Mouse (Mus musculus): ENCODE measurements around the gene Gm11020. TPM values are rescaled to one million over a fixed set of nuclear protein-coding genes. Genes with fewer than 3 reads are reported as not detected.

The Gm11020 gene
- total RNA-seq, 2 experiments from 2014 or later: not detected

DNA sequence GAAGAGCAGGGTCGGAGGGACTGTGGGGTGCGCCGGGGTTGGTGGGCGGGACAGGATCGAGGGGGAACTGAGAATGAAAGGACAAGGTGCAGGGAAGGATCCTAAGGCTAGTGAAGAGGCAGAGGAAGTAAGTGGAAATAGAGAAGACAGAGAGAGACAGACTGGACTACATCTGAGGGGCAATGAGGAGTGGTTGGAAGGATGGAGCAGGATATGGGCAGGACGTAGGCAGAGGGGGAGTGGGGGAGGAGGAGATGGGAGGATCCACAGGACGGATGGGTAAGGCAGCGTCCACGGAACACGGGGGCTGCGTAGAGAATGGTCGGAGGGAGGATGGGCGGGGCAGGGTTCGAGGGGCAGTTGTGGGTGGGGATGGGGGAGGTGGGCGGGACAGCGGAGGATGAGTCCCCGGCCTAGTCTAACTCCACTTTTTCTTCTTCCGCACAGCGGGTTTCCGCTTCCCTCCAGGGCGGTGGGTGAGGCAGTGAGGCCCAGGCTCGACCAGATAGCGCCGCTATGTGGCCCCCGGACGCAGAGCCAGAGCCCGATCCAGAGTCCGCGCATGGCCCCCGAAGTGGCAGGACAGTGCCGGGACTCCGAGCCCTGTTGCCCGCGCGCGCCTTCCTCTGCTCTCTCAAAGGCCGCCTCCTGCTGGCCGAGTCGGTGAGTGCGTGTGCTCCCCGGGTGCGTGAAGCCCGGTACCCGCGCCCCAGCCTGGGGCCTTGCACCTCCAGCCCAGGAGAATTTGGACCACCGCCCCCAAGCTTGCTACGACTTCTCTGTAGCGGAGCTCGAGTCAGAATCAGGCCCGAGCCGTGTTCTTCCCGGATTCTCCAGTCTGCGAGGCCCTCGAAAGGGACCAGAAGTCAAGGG is 19.1 kb downstream of the Gm11020 start:
- intact Hi-C loops (cut with DNase I): loop anchor here (5.0 to 10.0 kb wide), 2 partner anchors 93 to 234 kb away; partner anchors contain the start of gene Tk2
- DNase-seq (ENCODE audit: low spot score in 2 of 2): peak; percentile 56 to 67

DNA sequence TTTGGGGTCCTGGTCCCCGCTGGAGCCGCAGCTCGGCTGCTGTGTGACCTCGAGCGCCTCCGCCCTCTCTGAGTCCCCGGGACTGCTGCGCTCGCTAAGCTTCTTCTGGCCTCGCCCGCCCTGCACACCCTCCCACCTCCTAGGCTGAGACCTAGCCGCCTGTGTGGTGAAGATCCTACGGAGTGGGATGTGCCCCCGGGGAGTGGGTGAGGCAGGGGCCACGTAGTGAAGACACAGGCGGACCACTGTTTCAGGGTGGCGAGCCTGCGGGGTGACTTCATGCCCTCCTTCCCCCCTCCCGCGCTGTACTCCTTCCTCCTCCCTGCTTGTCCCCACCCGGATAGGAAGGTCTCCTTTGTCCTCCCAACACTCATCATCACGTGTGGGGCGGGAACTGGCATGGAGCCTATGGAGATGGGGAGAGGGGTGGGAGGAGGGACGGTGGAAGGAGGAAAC is 19.8 kb downstream of the Gm11020 start:
- intact Hi-C loops (cut with DNase I): loop anchor here (5.0 to 10.0 kb wide), 2 partner anchors 94 to 234 kb away; partner anchors contain the start of gene Tk2
- DNase-seq (ENCODE audit: low spot score in 2 of 2): peak in 1 of 2 experiments; percentile 30

DNA sequence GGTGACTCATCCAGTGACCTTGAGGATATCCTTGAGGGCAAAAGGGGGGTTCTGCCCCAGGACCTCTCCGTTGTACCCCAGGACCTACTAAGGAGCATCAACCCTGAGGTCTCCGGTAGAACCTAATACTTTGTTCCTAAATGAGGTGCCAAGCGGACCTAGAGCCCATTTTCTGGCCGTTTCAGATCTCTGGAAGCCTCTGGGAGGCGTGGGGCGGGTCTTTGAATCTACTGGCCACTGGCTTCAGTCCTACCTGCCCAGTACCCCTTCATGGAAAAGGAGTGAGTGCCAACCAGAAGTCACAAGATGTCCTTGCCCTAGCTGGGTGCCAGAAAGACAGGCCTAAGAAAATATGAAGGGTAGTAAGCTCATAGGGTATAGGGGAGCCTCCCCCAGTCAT is 20.3 kb downstream of the Gm11020 start:
- no peak for DNase-seq (ENCODE audit: low spot score in 2 of 2)
- intact Hi-C loops (cut with DNase I): loop anchor here (5.0 to 10.0 kb wide), 2 partner anchors 94 to 233 kb away; partner anchors contain the start of gene Tk2

DNA sequence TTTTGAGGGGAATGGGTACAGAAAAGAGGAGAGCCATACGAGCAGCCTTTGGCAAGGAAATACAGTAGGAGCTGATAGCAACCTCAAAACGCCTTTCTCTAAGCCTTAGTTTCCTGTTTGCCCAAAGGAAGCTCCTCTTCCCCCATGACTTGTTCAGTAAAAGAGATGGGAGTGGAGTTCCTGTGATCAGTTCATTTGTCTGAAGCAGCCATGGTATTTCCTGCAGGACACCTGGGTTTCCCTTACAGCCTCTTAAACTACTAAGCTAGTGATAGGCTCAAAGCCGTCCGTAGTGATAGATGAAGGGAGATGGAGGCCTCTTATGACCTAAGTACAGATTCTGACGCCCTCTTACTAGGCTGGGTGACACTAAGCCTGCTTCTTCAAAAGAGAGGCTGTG is 21.1 kb downstream of the Gm11020 start:
- intact Hi-C loops (cut with DNase I): loop anchor here (5.0 to 10.0 kb wide), 2 partner anchors 95 to 232 kb away; partner anchors contain the start of gene Tk2
- no peak for DNase-seq (ENCODE audit: low spot score in 2 of 2)

DNA sequence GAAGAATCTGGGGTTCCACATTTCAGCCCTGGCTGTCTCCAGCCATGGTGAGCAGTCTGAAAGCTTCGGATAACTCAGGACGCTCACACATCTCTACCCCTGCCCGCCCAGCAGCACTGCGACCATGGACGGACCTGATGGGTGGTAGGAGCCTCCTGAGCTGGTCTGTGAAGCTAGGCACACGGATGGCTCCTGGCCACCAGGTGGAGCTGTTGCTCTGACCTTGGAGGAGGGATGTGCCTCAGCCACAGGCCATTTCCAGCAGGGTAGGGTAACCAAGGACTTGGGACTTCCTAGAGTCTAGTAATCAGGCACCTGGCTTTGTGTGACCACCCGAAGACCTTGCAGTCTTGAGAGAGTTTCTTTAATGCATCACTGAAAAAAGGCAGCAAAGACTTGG is 22.6 kb downstream of the Gm11020 start:
- DNase-seq (ENCODE audit: low spot score in 2 of 2): peak; percentile 84 to 86
- intact Hi-C loops (cut with DNase I): loop anchor here (2.0 to 10.0 kb wide), 3 partner anchors 97 to 231 kb away; partner anchors contain the start of genes Dync1li2 and Tk2

DNA sequence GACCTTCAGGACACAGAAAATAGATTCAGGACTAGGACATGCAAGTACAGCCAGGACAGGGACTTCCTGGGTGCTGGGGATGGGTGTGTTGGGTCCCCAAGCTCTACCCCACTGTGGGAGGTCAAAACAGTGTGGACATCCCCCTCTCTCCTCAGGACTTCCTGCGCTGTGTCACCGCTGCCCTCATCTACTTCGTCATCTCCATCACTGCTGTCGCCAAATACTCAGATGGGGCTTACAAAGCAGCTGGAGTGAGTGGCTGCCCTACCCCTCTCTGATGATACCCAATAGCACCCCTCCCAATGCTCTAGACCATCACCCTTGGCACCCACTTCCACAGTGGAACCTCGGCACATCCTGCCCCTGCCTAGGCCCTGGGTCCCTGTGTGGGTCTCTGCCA is 23.3 kb downstream of the Gm11020 start:
- intact Hi-C loops (cut with DNase I): loop anchor here (2.0 to 10.0 kb wide), 3 partner anchors 97 to 230 kb away; partner anchors contain the start of genes Dync1li2 and Tk2
- no peak for DNase-seq (ENCODE audit: low spot score in 2 of 2)

DNA sequence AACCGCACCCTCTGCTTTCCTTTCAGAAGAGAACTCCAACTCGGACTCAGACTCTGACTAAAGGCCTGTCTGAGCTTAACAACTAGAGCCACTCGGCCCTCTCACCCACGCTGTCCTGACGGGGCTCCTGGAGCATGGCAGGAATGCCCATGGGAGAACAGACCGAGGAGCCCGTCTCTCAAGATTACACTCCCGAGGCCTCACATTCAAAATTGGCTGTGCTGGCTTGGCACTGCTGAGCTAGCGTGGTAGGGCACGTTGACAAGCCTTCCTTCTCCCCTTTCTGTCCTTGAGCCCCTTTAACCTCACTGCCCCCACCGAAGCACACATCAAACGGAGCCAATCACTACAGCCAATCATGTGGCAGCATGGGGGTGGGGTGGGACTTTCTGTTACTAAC is 25.3 kb downstream of the Gm11020 start:
- intact Hi-C loops (cut with DNase I): loop anchor here (10.0 kb wide), 1 partner anchor 228 kb away; no protein-coding TSS in a partner anchor
- no peak for DNase-seq (ENCODE audit: low spot score in 2 of 2)

DNA sequence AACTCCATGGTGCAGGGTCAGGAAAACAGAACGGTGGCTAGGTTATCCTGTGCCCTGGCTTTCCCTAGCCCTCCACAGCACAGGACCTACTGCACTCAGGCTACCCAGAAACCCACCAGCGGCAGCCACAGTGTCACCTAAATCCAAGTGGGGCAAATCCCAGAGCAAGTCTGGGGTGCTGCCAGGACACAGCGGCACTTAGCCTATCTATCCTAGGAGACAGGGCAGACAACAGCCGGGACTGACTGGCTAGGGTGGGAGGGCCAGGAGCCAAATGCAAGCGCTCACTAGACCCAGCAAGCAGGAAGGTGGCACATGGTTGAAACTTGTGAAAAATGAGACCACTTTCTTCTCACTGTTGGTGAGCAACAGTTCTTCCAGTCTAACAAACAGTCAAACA is 27.6 kb downstream of the Gm11020 start:
- intact Hi-C loops (cut with DNase I): loop anchor here (10.0 kb wide), 1 partner anchor 226 kb away; no protein-coding TSS in a partner anchor
- DNase-seq (ENCODE audit: low spot score in 2 of 2): no peak

DNA sequence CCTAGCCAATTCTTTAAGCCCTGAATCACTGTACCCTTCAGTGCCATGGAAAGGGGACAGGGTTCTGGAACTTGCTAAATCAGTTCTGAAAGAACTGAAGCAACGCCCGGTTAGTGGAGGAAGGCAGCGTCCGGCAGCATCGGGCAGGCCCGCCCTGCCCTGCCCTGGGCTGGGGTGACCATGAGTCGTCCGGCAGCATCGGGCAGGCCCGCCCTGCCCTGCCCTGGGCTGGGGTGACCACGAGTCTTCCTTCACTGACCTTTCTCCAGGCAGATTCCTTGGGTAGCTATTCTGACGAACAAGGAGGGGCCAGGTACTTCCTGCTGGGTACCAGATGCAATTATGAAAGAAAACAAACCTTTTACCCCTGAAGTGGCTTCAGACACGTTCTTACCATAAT is 28.7 kb downstream of the Gm11020 start:
- no peak for DNase-seq (ENCODE audit: low spot score in 2 of 2)
- intact Hi-C loops (cut with DNase I): loop anchor here (5.0 kb wide), 1 partner anchor 42 kb away; no protein-coding TSS in a partner anchor

DNA sequence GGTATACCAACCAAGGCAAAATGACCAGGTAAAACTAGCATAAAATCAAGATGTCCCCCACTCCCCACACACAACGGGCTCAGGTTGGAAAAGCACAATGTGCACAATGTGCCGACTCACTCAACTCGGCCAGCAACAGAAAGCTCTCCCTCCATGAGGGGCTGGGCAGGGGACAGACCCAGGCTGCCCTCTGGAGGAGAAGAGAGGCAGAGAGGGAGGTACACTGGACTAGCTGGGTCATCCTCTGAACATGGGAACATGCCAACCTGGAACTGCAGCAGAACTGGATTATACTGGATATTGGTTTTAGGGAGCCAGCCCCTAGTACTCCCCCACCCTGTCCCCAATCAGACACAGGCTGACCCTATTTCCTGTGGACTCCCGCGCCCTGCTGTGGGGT is 31.8 kb downstream of the Gm11020 start:
- DNase-seq (ENCODE audit: low spot score in 2 of 2): no peak
- intact Hi-C loops (cut with DNase I): loop anchor here (5.0 kb wide), 1 partner anchor 39 kb away; no protein-coding TSS in a partner anchor

DNA sequence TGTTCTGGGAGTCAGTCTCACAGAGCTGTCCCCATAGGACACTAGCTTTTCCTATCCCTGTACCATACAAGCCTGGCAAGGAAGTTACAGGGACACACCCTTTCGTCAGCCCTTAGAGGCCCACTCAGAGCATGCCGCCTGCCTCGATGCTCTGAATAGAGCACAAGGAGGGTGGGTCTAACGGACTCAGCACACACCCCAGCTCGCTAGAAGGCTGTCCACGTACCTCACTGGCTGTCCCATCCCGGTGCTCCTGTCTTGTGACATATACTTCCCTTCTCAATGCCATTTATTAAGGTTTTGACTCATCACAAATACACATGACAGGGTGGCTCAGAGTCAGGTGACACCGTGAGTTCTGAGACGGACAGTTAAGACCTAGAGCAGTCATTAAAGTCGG is 33.1 kb downstream of the Gm11020 start:
- intact Hi-C loops (cut with DNase I): loop anchor here (5.0 kb wide), 1 partner anchor 38 kb away; no protein-coding TSS in a partner anchor
- no peak for DNase-seq (ENCODE audit: low spot score in 2 of 2)

DNA sequence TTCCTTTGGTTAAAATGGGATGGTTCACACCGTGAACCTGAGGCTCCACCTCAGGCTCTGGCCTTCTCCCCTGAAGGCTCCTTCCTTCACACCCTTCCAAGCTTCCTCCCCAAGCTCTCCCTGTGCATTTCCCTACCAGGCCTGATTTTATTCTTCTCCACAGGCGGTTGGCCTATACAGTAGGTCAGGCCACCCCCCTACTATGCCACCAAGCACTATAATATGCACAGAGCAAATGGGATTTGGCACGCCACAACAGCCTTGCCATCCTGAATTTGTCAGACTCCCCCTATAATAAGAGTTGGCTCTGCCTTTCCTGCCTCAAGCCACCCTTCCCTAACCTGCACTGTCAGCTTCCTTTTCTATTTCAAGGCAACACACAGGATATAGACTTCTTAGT is 37.3 kb downstream of the Gm11020 start:
- DNase-seq (ENCODE audit: low spot score in 2 of 2): no peak
- intact Hi-C loops (cut with DNase I): no loop called here

DNA sequence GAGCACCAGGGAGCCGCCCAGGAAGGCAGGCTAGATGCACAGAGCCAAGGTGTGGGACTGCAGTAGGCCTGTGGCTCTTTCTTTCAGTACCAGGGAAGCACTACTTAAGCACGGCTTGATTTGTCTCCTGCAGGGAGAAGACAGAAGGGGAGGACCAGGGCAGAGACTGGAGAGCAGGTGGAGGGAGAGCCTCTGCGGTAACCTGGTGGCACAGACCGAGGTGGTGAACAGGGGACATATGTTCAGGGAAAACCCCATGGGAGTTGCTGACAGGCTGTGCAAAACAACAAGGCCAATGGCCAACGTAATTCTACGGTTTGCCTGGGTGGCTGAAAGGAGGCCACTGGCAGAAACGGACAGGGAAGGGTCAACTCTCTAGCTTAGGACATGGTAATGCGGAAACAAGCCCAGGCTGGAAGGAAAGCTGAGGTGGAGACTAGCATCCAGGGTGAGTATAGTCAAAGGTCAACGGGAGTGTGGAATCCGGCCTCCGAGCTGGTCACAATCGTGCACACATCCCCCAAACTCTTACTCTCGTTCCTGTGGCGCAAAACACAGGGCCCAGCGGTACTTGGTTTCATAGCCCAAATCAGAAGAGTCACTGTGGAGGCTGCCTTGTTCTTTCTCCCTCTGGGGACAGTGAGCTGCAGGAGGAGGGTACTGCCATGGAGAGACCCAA is 38.5 kb downstream of the Gm11020 start:
- DNase-seq (ENCODE audit: low spot score in 2 of 2): no peak
- intact Hi-C loops (cut with DNase I): no loop called here

DNA sequence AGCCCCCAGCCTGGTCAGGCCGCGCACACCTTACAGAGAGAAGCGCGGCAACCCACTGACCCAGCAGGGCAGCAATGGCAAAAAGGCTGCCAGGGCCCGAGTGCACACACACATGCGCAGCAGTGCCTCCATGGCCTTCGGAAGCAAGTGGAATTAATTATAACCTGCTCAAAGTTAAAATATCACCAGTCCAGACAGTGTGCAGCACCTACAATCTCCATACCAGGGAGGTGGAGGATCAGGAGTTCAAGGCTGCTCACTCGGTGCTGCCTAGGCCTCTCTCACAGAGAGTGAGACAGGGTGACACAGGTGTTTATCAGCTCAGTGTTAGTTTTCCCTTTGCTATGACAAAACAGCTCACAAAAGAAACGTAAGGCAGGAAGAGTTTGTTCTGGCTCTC is 44.3 kb downstream of the Gm11020 start:
- DNase-seq (ENCODE audit: low spot score in 2 of 2): no peak
- intact Hi-C loops (cut with DNase I): no loop called here

DNA sequence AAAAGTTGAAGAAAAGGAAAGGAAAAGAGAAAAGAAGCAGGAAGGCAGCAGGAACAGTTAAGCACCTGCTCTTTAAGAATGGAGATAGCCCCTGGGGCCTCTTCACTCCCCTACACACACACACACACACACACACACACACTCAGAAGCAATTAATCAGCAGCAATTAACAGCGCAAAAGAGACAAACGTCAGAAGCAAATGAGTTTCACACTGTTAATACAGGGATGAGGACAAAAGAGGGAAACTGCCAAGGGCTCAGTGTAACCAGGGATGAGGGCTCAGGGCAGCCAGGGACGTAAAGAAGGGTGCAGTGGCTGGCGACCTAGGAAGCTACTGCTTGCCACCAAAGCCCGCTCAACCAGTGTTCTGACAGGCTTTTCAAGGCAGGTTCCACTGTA is 46.0 kb downstream of the Gm11020 start:
- intact Hi-C loops (cut with DNase I): no loop called here
- no peak for DNase-seq (ENCODE audit: low spot score in 2 of 2)

DNA sequence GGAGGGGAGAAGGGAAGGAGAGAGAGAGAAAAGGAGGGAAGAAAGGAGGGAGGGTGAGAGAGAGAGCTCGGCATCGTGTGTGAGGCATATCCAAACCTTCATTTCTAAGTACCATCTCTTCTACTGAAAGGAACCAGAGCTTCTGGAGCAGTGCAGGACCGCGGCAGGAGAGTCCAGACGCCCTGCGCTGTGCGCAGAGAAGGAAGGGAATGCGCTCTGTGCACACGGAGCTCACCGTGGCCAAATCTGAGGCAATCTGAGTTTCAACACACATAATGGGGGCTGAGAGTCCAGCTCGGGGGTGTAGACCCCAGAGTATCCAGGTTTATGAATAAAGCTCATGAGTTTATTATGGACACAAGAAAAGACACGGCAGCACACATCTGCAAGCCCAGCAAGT is 48.2 kb downstream of the Gm11020 start:
- DNase-seq (ENCODE audit: low spot score in 2 of 2): no peak
- intact Hi-C loops (cut with DNase I): no loop called here

DNA sequence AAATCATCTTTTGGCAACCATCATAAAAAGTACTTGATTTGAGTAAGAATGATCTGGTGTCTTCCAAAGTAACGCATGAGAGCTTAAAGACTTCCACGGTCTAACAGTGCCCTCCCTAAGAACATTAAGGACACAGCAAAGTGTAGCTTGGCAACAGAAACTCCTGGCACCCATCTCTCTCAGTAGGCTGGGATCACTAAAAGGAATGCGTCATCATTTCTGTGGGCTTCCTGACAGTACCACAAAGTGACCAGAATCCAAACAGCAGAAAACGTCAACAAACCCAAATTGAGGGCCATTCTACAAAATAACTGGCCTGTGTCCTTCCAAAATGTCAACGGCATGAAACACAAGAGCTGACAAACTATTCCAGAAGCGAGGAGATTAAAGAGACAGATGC is 48.7 kb downstream of the Gm11020 start:
- intact Hi-C loops (cut with DNase I): no loop called here
- DNase-seq (ENCODE audit: low spot score in 2 of 2): peak in 1 of 2 experiments; percentile 44

DNA sequence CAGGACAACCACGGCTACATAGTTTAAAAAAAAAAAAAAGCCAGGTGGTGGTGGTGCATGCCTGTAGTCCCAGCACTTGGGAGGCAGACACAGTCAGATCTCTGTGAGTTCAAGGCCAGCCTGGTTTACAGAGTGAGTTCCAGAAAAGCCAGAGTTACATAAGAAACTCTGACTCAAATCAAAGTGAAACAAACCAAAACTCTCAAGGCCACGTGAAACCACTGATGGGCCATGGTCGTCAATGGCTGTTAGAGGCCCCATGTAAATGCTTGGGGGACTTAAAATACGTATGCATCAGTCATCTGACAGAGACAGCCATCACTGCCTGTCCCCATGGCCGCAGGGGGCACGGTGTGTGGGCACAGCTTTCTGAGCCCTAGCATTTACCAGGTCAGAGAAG is 49.8 kb downstream of the Gm11020 start:
- DNase-seq (ENCODE audit: low spot score in 2 of 2): no peak
- intact Hi-C loops (cut with DNase I): no loop called here

All from left cerebral cortex, postnatal 14 days (tissue).